In the genomic region with DNA sequence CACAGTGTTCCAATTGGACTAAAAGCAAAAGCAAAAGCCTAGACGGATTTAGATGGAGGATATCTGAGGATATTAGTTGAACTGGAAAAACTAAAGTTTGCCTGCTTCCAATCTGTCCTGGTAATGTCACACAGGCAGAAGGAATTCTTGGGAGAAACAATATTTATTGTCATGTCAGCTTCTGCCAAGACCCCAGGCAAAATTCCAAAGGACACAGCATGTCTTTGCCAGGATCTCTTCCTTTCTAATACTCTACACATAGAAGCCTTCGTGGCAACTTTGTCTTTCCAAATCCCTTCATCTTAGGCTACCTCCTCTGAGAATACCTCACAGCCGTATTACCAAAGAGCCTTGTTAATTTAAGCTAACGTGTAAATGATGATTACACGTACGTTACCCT, we compare ENCODE assay signal across 18 mouse cellular contexts. TPM values are rescaled to one million over a fixed set of nuclear protein-coding genes. Genes with fewer than 3 reads are reported as not detected.
DNase-seq lines count a peak whose midpoint lies in the region; ATAC-seq and TF ChIP-seq lines count a peak whose summit lies in the region.
"Had no signal": no experiment of that assay in that cellular context is flagged by ENCODE, and none has a peak within 500 bp of the region (broad histone marks: within the 10 kb centered on the region; RNA-seq: fewer than 3 reads in every experiment).

No protein-coding gene starts in this region.

- no peaks in the 10 kb centered on the region for H3K9me3 ChIP-seq in liver, postnatal 0 days (ENCODE audit: low read length)
- H3K9me3 ChIP-seq: embryonic facial prominence, embryonic 10.5 days; heart, embryonic 10.5 days; hindbrain, embryonic 13.5 days had no signal

- no peak overlapping the region for H3K9ac ChIP-seq in liver, adult 2 months (ENCODE audit: low read depth, low read length)
- H3K9ac ChIP-seq in liver, postnatal 0 days (replicated peaks), result no peak overlapping the region
- H3K9ac ChIP-seq: hindbrain, embryonic 13.5 days had no signal

- no peak overlapping the region for H3K27ac ChIP-seq in kidney, adult 2 months (ENCODE audit: insufficient read depth, low read depth, low read length)
- no peak overlapping the region for H3K27ac ChIP-seq in liver, adult 2 months (replicated peaks; ENCODE audit: insufficient read depth, low read depth, low read length)
- no peak overlapping the region for H3K27ac ChIP-seq in liver, postnatal 0 days (ENCODE audit: low read depth)
- H3K27ac ChIP-seq: embryonic facial prominence, embryonic 10.5 days; heart, embryonic 10.5 days; hindbrain, embryonic 13.5 days; hindbrain, postnatal 0 days had no signal

- no peaks in the 10 kb centered on the region for H3K4me1 ChIP-seq in kidney, adult 2 months (ENCODE audit: control insufficient read depth, insufficient read depth, low read length)
- H3K4me1 ChIP-seq in liver, adult 2 months (ENCODE audit: control insufficient read depth, insufficient read depth, low read length), result no peaks in the 10 kb centered on the region
- no peaks in the 10 kb centered on the region; the same call in 1 of the 2 replicates for H3K4me1 ChIP-seq in liver, postnatal 0 days (ENCODE audit: insufficient read depth)

- no peak for TF ChIP-seq CTCF in kidney, adult 2 months (conservative IDR thresholded peaks at IDR 0.05; ENCODE audit: insufficient read depth, insufficient read length, low read depth, low read length)
- TF ChIP-seq CTCF in liver, adult 2 months (IDR thresholded peaks at IDR 0.05; ENCODE audit: low read depth, low read length), result no peak
- TF ChIP-seq CTCF in liver, postnatal 0 days (IDR thresholded peaks at IDR 0.05; ENCODE audit: low read depth), result no peak

- DNase-seq in adrenal gland, postnatal 10 days, result peak; percentile 16
- no peak for DNase-seq in adrenal gland, postnatal 25 days
- peak; percentile 35 for DNase-seq in kidney, postnatal 10 days
- DNase-seq in kidney, adult 2 months, result no peak
- peak; percentile 2 for DNase-seq in liver, adult 2 months (ENCODE audit: extremely low read depth, low read depth, low spot score)
- no peak for DNase-seq in liver, postnatal 0 days
- DNase-seq in Muller cell, postnatal 12 days (ENCODE audit: inconsistent ontology term), result peak; percentile 4
- DNase-seq: B cell, adult 2 months; cerebellum, adult 8-10 months; gastrocnemius, postnatal 36 days; heart, adult 18-20 months had no signal

- H3K36me3 ChIP-seq in kidney, adult 2 months (ENCODE audit: control insufficient read depth, insufficient read depth, low read length), result no peaks in the 10 kb centered on the region
- H3K36me3 ChIP-seq in liver, adult 2 months (ENCODE audit: control insufficient read depth, insufficient read depth, low read length), result no peaks in the 10 kb centered on the region
- no peaks in the 10 kb centered on the region for H3K36me3 ChIP-seq in liver, postnatal 0 days (replicated peaks; ENCODE audit: insufficient read depth, low read length)
- H3K36me3 ChIP-seq: embryonic facial prominence, embryonic 10.5 days; G1E; heart, embryonic 10.5 days; hindbrain, embryonic 13.5 days had no signal

- H3K4me3 ChIP-seq in kidney, adult 2 months (ENCODE audit: insufficient read depth, low read depth, low read length), result no peak overlapping the region
- no peak overlapping the region for H3K4me3 ChIP-seq in liver, adult 2 months (ENCODE audit: insufficient read depth, low read depth, low read length)
- no peak overlapping the region for H3K4me3 ChIP-seq in liver, postnatal 0 days (ENCODE audit: low read depth, low read length)
- H3K4me3 ChIP-seq: embryonic facial prominence, embryonic 10.5 days; heart, embryonic 10.5 days; hindbrain, embryonic 13.5 days had no signal

- no peak for TF ChIP-seq EP300 in liver, postnatal 0 days (IDR thresholded peaks at IDR 0.05; ENCODE audit: low read depth)

- no peak for ATAC-seq in liver, postnatal 0 days
- ATAC-seq: CD4-positive, CD25-positive, alpha-beta regulatory T cell, adult 4 months; forebrain, embryonic 14.5 days; hindbrain, postnatal 0 days had no signal

- 78% methylated on average over 6 of the region's 6 CpGs for WGBS in kidney, adult 2 months
- 87% methylated on average over 6 of the region's 6 CpGs for WGBS in liver, adult 2 months
- WGBS in liver, postnatal 0 days (ENCODE audit: insufficient replicate concordance), result 71% methylated on average over 6 of the region's 6 CpGs

- H3K4me2 ChIP-seq in liver, postnatal 0 days (ENCODE audit: low read depth, low read length), result no peak overlapping the region
- H3K4me2 ChIP-seq: hindbrain, embryonic 13.5 days had no signal

- TF ChIP-seq POLR2A in kidney, adult 2 months (IDR thresholded peaks at IDR 0.05; ENCODE audit: low read depth, low read length), result no peak
- no peak for TF ChIP-seq POLR2A in liver, adult 2 months (IDR thresholded peaks at IDR 0.05; ENCODE audit: extremely low read depth, insufficient read depth, low read length)

- H3K79me2 ChIP-seq in liver, adult 2 months (ENCODE audit: control insufficient read depth, insufficient read depth, low read length), result no peaks in the 10 kb centered on the region

- no peaks in the 10 kb centered on the region for H3K27me3 ChIP-seq in kidney, adult 2 months (replicated peaks; ENCODE audit: control insufficient read depth, insufficient read depth, low read length)
- H3K27me3 ChIP-seq in liver, adult 2 months (ENCODE audit: control insufficient read depth, insufficient read depth, low read length), result peaks cover 8% of the 10 kb centered on the region
- peaks cover 21% of the 10 kb centered on the region for H3K27me3 ChIP-seq in liver, postnatal 0 days (ENCODE audit: insufficient read depth, low read length)

RNA-seq across cellular contexts. Expression of a gene that starts 4.7 kb away (rescaled TPM):
- 1 to 10 TPM; 5.3 to 6.8 TPM for total RNA-seq in adrenal gland, postnatal 10 days (2021)
- total RNA-seq in adrenal gland, postnatal 25 days (2021), result 6.7 and 8.7 TPM in 2 replicates
- 0.39 and 0.50 TPM in 2 replicates for polyA plus RNA-seq in kidney, adult 2 months (2012; rRNA removed)
- 0.92 and 1.3 TPM in 2 replicates for total RNA-seq in liver, adult 2 months (2014; rRNA removed)
- 0.17 and 0.21 TPM in 2 replicates for polyA plus RNA-seq in liver, adult 2 months (2012; rRNA removed)
- 0.66 and 0.67 TPM in 2 replicates for polyA plus RNA-seq in liver, postnatal 0 days (2015; fragmentation: Nextera tagmentation; extraction: Ambion mirVana)
- polyA plus RNA-seq: CD4-positive, CD25-positive, alpha-beta regulatory T cell, adult 4 months; G1E had no signal

Comparison
In these comparisons a context has a peak if more than half of its experiments do, and no peak if none do; other contexts are left out.
1. DNase-seq: peak in adrenal gland, postnatal 10 days (single experiment), kidney, postnatal 10 days (single experiment), liver, adult 2 months (single experiment) and Muller cell, postnatal 12 days (single experiment); none in adrenal gland, postnatal 25 days (single experiment), kidney, adult 2 months (single experiment) and liver, postnatal 0 days (single experiment).